Mouse (Mus musculus) thymus, postnatal 0 days (tissue): ENCODE data around the gene Vdr. TPM values are rescaled to one million over a fixed set of nuclear protein-coding genes. Genes with fewer than 3 reads are reported as not detected.

Source experiments
- DNase-seq: peaks from one replicate; pipeline ENCODE4 v3.0.0-alpha.2; 2015; ENCODE audit warnings: low spot score
- polyA plus RNA-seq: library from polyadenylated mRNA; unstranded; fragments of >200 nt; fragmentation: Nextera tagmentation; extraction: Ambion mirVana; gene quantifications from 2 replicates; pipeline ENCODE4 v1.2.1, GENCODE M21; 2015

The Vdr gene
- polyA plus RNA-seq, 1 experiment from 2014 or later, result 2.2 TPM

- no peak for DNase-seq
Measured at GRCm38 (mm10) chr15:97814703-97815102, 95.7 kb downstream of the Vdr start.

- no peak for DNase-seq
Measured at GRCm38 (mm10) chr15:97813452-97814204, 96.8 kb downstream of the Vdr start.

- no peak for DNase-seq
Measured at GRCm38 (mm10) chr15:97812875-97813274, 97.6 kb downstream of the Vdr start.

- DNase-seq, result no peak
Measured at GRCm38 (mm10) chr15:97812126-97812525, 98.3 kb downstream of the Vdr start.

GRCm38 (mm10) chr15:97811307-97811706 lies 99.1 kb downstream of the Vdr start:
- no peak for DNase-seq

- DNase-seq, result no peak
Measured at GRCm38 (mm10) chr15:97810399-97810798, 100.0 kb downstream of the Vdr start.

GRCm38 (mm10) chr15:97809942-97810341 lies 100.5 kb downstream of the Vdr start:
- no peak for DNase-seq

- no peak for DNase-seq
Measured at GRCm38 (mm10) chr15:97809206-97809605, 101.2 kb downstream of the Vdr start.

- DNase-seq, result no peak
Measured at GRCm38 (mm10) chr15:97808532-97808931, 101.9 kb downstream of the Vdr start.

GRCm38 (mm10) chr15:97807867-97808266 lies 102.6 kb downstream of the Vdr start:
- DNase-seq, result no peak

Other genes with a start within 250 kb of the Vdr start
- 31.1 and 31.7 TPM in 2 replicates for gene Rpap3, start 204.8 kb downstream of the Vdr start, polyA plus RNA-seq
- gene Endou, start 179.3 kb downstream of the Vdr start, polyA plus RNA-seq, result 159 and 186 TPM in 2 replicates
- 61.7 and 72.6 TPM in 2 replicates for gene Rapgef3, start 142.7 kb downstream of the Vdr start, polyA plus RNA-seq
- 44.5 and 48.3 TPM in 2 replicates for gene Slc48a1, start 132.1 kb downstream of the Vdr start, polyA plus RNA-seq
- gene Hdac7, start 66.1 kb downstream of the Vdr start, polyA plus RNA-seq, result 111 and 122 TPM in 2 replicates
- gene Tmem106c, start 53.6 kb upstream of the Vdr start, polyA plus RNA-seq, result 39.0 and 40.9 TPM in 2 replicates
- 0.28 and 0.36 TPM in 2 replicates for gene Col2a1, start 94.1 kb upstream of the Vdr start, polyA plus RNA-seq
- 13.7 and 16.2 TPM in 2 replicates for gene Pfkm, start 182.0 kb upstream of the Vdr start, polyA plus RNA-seq
- gene Senp1, start 183.1 kb upstream of the Vdr start, polyA plus RNA-seq, result 31.5 and 35.9 TPM in 2 replicates